Mouse (Mus musculus): ENCODE measurements around the gene Taar7a.

Gene Taar7a

DNA sequence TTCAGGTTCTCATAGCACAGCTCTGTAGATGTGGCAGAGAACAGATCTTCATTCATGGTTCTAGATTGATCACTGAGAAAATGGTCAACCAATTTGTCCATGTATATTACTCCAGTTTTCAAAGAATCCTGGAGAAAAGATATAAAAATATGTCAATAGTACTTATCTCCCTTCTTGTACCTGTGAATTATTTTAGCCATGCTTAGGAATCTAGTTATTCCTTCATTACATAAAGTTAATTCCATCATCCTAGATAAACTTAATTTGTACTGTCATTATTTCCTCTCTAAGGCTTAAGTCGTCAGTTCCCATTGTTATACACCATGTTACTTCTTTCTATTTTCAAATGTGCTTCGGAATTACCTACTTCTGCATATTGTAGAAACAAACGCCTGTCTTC is at the start of gene Taar7a:
Taar7a (minus strand) TSS at position 101 of the 400 bp plus-strand sequence.
- DNase-seq (ENCODE audit: low spot score): no peak

DNA sequence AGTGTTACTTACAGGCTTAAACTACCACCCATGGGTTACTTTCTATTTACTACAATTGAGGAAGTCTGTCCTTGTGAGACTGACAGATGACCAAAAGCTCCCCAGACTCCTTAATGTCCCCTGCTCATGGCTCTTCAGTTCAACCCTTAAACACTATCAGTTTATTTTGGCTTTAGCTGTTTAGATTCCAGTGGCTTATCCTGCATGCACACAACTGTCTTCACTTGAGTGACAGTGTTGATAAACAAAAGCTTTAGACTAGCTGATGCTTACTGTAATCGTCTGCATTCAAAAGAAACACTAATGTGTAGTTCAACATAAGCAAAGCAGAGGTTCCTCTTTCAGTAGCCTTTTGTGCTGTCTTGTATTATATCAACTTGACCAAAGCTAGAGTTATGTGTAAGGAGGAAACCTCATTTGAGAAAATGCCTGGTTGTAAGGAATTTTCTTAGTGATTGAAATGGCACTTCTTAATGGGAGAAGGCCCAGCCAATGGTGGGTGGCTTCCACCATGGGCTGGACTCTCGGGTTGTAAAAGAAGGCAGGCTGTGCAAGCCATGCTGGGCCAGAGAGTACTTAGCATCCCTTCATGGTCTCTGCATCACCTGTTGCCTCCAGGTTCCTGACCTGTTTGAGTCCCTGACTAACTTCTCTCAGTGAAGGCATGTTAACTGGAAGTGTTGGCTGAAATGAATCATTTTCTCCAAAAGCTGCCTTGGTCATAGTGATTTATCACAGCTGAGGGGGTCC is 47.0 kb upstream of the Taar7a start:
- DNase-seq (ENCODE audit: low spot score): no peak

- no peak for DNase-seq (ENCODE audit: low spot score)
These were observed 44.0 kb upstream of the Taar7a start, which contains the start of gene Taar7e for GRCm38 (mm10) chr10:24037314-24037713. Gene Taar7e, plus strand, starts transcription at chr10:24037614.

DNA sequence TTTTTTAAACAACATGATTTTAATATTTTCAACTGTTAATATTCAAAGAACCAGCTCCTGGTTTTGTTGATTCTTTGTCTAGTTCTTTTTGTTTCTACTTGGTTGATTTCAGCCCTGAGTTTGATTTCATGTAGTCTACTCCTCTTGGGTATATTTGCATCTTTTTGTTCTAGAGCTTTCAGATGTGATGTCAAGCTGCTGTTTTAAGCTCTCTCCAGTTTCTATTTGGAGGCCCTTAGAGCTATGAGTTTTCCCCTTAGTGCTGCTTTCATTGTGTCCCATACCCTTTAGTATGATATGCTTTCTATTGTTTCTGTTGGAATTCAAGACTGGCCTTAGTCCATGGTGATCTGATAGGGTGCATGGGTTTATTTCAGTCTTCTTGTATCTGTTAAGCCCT is 38.1 kb upstream of the Taar7a start:
- no peak for DNase-seq (ENCODE audit: low spot score)

- DNase-seq (ENCODE audit: low spot score): no peak
These were observed 33.6 kb upstream of the Taar7a start, which contains the start of gene Taar7d for GRCm38 (mm10) chr10:24026922-24027321. Gene Taar7d, plus strand, starts transcription at chr10:24027222.

DNA sequence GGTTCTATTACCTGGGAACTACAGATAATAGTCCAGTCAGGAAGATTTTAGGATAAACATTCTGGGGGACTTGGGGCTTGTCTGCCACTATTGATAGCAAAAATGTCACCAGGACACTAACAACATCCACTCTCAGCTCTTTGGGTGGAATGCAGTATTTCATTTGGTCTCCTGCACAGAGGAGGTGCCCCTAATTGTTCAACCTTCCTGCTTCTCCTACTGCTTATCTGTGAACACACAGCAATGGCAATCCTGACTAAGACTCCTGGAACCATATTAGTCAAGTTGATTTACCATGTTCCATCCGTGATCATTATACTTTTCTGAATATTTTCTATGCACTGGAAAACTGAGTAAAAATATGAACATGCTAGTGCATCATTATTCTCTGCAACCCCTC is 14.9 kb upstream of the Taar7a start:
- DNase-seq (ENCODE audit: low spot score): no peak

- DNase-seq (ENCODE audit: low spot score): no peak
These were observed 13.8 kb upstream of the Taar7a start for GRCm38 (mm10) chr10:24007034-24007433.

DNA sequence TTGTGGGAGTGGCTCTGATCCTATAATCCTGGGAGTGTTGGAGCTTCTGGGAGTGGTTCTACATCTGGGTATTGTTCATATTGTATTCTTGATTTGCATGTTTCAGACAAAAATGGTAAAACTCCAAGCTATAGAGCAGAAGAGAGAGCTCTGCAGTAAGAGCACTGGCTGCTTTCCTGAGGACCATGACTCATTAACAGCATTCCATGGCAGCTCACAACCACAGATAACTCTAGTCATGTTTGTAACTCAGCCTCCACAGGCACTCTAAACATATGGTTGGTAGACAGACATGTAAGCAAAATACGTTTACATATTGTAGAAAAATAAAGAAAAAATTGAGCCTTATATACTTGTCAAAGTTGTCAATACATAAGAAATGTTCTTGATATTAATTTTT is 13.2 kb upstream of the Taar7a start:
- no peak for DNase-seq (ENCODE audit: low spot score)

DNA sequence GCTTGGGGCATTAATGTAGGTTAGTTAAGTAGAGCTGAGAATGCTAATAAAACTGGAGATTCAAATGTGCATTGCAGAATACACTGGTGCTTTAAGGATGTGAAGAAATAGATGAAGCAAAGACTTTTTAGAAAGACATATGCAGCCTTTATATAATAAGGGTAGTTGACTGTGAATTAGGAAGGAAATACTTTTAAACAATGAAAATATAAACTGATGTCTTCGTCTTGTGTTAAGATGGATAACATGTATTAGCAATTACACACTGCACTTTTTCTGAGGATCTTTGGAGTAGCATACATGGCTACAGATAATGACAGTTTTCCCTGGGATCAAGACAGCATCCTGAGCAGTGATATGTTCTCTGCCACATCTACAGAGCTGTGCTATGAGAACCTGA is 6.4 kb upstream of the Taar7a start, which contains the start of gene Taar7b:
Taar7b (plus strand) TSS at position 301 of the 400 bp plus-strand sequence.
- no peak for DNase-seq (ENCODE audit: low spot score)

DNA sequence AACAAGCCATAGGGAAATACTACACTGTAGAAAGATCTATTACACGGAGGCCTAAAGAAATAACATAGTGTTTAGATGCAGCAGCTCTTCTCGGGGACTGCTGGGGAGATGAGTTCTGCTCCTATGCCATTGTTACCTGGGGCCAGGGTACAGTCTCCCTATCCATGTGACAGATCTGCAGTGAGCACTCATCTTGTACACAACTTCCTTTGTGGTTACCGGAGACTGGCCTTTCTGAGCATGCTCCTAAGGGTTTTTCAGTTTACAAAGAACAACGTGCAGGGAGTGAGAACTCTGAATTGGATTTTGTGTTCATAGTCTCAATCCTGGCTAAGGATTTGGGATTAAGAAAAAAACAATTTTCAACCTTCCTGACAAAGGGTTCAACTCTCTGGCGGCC is 6.9 kb downstream of the Taar7a start:
- DNase-seq (ENCODE audit: low spot score): no peak

DNA sequence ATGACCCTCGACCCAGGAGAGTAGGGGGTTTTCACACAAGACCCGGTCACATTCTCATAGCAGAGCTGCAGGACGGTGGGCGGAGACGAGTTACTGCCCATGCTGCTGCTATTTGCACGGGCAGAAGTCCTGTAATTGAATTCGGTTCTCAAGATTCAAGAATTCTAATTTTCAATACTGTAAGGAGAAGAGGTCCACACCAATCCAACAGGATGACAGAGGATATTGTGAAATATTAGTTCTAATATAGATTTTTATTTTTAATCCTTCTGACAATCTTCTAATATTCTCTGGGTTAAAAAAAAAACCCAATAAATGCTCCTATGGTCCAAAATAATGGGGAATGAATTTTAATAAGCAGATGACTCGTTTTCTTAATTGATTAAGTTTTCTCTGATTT is 7.7 kb downstream of the Taar7a start, which contains the start of gene Taar6:
Taar6 (minus strand) TSS at position 101 of the 400 bp plus-strand sequence.
- no peak for DNase-seq (ENCODE audit: low spot score)

- DNase-seq (ENCODE audit: low spot score): peak; percentile 91
These were observed 14.2 kb downstream of the Taar7a start for GRCm38 (mm10) chr10:23978901-23979705.

DNA sequence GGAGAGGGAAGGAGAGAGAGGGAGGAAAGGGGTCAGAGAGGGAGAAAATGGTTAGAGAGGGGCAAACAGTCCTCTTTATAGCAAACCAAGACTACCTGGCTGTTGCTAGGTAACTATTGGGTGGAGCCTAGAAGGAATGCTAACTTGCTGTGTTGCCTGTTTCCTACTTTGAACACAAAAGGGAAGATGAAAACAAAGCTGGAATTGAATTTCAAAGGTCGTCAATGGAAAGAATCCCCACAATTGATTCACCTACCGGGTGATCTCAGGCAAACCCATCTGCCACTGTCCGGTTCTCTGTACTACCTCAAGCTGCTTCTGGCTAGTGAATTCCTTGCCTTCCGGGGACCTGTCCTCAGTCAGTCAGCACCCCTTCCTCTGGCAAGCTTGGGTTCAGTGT is 15.3 kb downstream of the Taar7a start:
- no peak for DNase-seq (ENCODE audit: low spot score)

- no peak for DNase-seq (ENCODE audit: low spot score)
These were observed 22.0 kb downstream of the Taar7a start for GRCm38 (mm10) chr10:23971256-23971655.

GRCm38 (mm10) chr10:23970656-23971165 is 22.6 kb downstream of the Taar7a start, which contains the start of gene Taar5:
Gene Taar5, plus strand, starts transcription at chr10:23970706.
- no peak for DNase-seq (ENCODE audit: low spot score)

DNA sequence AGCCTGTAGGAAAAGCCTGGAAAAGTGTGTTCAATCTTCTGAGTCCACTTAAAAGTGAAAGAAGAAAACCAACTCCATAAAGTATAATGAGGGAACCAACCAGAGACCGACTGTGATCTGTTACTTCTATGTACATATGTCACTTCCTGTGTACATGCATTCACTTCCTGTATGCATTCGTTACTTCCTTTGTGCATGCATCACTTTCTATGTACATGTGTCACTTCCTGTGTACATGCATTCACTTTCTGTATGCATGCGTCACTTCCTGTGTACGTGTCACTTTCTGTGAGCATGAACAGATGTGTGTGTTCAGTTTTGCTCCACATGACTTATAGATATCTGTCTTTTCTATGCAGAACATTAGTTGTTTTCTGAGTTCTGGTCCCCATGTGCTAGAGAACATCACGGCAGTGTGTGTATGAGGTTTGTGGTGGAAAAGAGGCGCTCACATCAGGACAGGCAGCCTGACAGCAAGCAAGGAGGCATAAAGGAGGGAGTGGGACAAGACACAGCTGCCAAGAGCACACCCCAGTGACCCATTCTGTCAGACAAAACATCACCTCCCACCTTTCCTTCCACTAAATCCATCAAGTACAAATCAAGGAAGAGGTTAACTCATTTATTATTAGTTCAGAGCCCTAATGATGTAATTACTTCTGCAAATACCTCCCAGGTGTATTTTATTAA is 28.2 kb downstream of the Taar7a start:
- DNase-seq (ENCODE audit: low spot score): no peak

- no peak for DNase-seq (ENCODE audit: low spot score)
These were observed 29.8 kb downstream of the Taar7a start for GRCm38 (mm10) chr10:23963444-23963843.

DNA sequence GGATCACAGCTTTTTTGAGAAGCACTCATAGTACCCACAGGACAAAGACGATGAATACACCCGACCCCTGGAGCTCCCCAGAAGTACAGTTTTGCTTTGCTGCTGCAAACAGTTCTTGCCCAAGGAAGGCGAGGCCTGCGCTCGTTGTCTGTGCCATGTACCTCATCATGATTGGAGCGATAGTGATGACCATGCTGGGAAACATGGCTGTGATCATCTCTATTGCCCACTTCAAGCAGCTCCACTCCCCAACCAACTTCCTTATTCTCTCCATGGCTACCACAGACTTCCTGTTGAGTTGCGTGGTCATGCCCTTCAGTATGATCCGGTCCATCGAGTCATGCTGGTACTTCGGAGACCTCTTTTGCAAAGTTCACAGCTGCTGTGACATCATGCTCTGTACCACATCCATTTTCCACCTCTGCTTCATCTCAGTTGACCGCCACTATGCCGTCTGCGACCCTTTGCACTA is 32.8 kb downstream of the Taar7a start, which contains the start of gene Taar4:
Taar4 (plus strand) TSS at position 51 of the 472 bp plus-strand sequence.
- DNase-seq (ENCODE audit: low spot score): no peak

- DNase-seq (ENCODE audit: low spot score): no peak
These were observed 34.2 kb downstream of the Taar7a start for GRCm38 (mm10) chr10:23959071-23959470.

DNA sequence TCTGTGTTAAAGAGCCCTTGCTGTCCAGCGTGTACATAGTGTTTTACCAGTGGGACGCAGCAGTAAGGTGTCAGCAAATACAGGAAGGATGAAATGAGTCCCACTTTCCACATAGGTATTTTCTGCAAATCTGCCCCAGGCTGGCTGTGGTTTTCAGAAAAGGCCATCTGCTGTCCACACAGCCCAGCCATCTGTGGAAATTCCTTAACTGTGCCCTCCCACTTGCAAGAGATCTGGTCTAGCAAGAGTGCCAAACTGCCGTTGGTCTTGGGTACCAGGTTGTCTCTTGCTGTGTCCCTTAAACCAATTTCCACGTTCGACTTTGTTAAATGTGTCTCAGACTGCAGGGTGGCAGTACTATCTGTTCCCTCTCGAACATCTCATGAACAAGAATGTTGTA is 41.6 kb downstream of the Taar7a start:
- no peak for DNase-seq (ENCODE audit: low spot score)

DNA sequence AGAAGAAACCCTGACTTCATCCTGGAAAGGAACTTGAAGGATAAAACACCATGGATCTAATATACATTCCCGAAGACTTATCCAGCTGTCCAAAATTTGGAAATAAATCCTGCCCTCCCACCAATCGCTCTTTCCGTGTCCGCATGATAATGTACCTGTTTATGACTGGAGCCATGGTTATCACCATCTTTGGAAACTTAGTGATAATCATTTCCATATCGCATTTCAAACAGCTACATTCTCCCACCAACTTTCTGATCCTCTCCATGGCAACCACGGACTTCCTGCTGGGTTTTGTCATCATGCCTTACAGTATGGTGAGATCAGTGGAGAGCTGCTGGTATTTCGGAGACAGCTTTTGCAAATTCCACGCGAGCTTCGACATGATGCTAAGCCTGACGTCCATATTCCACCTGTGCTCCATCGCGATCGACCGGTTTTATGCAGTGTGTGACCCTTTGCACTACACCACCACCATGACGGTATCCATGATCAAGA is 43.7 kb downstream of the Taar7a start, which contains the start of gene Taar3:
Taar3 (plus strand) TSS at position 51 of the 498 bp plus-strand sequence.
- no peak for DNase-seq (ENCODE audit: low spot score)

DNA sequence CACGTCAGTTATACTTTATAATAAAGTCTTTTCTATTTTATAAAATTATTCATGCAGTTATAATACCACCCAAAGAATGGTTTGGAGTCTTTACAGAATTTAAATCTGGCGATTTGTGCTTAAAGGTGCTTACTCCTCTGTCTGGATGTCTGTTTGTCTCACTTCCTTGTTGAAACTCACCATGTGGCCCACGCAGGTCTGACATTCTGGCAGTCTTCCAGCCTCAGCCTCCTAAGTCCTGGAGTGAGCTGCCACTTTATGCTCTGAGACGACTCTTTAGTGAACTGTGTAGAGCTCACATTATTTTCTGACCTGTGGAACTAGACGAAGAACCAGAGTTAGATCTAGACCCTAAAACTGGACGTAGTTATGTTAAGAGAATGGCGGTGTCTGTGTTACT is 45.3 kb downstream of the Taar7a start:
- no peak for DNase-seq (ENCODE audit: low spot score)

Measured in embryo, embryonic 10.5 days (tissue).